Mouse (Mus musculus): Measurements from ENCODE around the gene Duox1.

GRCm38 (mm10) chr2:122298096-122298499, 17.4 kb upstream of the Duox1 start, which contains the start of gene Duox2:
- TF ChIP-seq CTCF (IDR thresholded peaks at IDR 0.05; ENCODE audit: extremely low read depth, insufficient read depth, insufficient read length, insufficient replicate concordance) (no peak), POLR2A (IDR thresholded peaks at IDR 0.05; ENCODE audit: low read depth, low read length) (no peak)
